Mouse (Mus musculus) hindbrain, embryonic 13.5 days (tissue): ENCODE results near the gene Ube3c. TPM values are rescaled to one million over a fixed set of nuclear protein-coding genes. Genes with fewer than 3 reads are reported as not detected.

ENCODE experiments used
- ATAC-seq: fragments of 200-750 bp; cut with Nextera tagmentation; 2 replicates; pipeline ENCODE4 v1.8.0; 2017; ENCODE audit warnings: moderate TSS enrichment; ENCODE audit not compliant: low FRiP score
- H3K27ac ChIP-seq: fragments of 300-500 bp; sonication (generic); 2 replicates; pipeline ENCODE4 v1.5.1; 2015; ENCODE audit warnings: inconsistent platforms, mild to moderate bottlenecking, moderate library complexity
- H3K27me3 ChIP-seq: fragments of 300-500 bp; sonication (generic); 2 replicates; pipeline ENCODE4 v1.6.1; 2015; ENCODE audit warnings: mild to moderate bottlenecking, inconsistent platforms
- H3K36me3 ChIP-seq: fragments of 300-500 bp; sonication (generic); 2 replicates; pipeline ENCODE4 v1.6.1; 2015; ENCODE audit warnings: mild to moderate bottlenecking, inconsistent platforms
- H3K4me1 ChIP-seq: fragments of 300-500 bp; sonication (generic); replicated peaks from 2 replicates; pipeline ENCODE4 v1.6.1; 2015; ENCODE audit warnings: inconsistent platforms
- H3K4me2 ChIP-seq: fragments of 300-500 bp; sonication (generic); 2 replicates; pipeline ENCODE4 v1.6.1; 2015; ENCODE audit warnings: inconsistent platforms, mild to moderate bottlenecking, moderate library complexity
- H3K4me3 ChIP-seq: fragments of 300-500 bp; sonication (generic); 2 replicates; pipeline ENCODE4 v1.5.1; 2015; ENCODE audit warnings: mild to moderate bottlenecking, inconsistent platforms
- H3K9ac ChIP-seq: fragments of 300-500 bp; sonication (generic); 2 replicates; pipeline ENCODE4 v1.6.1; 2015; ENCODE audit warnings: mild to moderate bottlenecking, inconsistent platforms
- H3K9me3 ChIP-seq: fragments of 300-500 bp; sonication (generic); 2 replicates; pipeline ENCODE4 v1.6.1; 2016; ENCODE audit warnings: inconsistent platforms
- WGBS: fragments of 180-500 bp; shearing (Covaris S2); methylation state at CpG from one replicate; pipeline ENCODE4 v1.1.7; 2015; 5-methylcytosine and 5-hydroxymethylcytosine counted together
- polyA plus RNA-seq: library from polyadenylated mRNA; unstranded; fragments of >200 nt; fragmentation: Nextera tagmentation; extraction: Ambion mirVana; gene quantifications from 2 replicates; pipeline ENCODE4 v1.2.1, GENCODE M21; 2015

Ube3c gene
- polyA plus RNA-seq, 1 experiment from 2014 or later: 27.8 TPM

DNA sequence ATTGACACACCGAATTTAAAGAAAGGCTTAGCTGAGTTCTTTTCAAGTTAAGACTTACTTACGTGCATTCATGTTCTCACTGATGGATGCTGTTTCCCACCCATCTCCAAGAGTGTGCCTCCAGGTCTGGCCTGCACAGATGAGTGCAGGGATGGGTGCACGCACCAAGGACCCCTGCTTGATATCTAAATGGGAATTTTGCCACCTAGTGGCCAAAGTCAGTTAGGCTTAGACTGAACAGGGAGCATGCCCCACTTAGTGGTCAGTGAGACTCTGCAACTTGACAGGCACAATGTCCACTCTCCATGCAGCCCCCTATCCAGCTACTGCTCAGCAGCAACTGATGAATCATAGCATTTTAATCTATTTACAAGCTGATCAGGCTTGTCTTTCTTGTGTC, 118.6 kb downstream of the Ube3c start:
- ATAC-seq: peak; percentile 74
- H3K9ac ChIP-seq: no peak overlapping the region
- WGBS: 65% methylated on average over 3 of the region's 3 CpGs

DNA sequence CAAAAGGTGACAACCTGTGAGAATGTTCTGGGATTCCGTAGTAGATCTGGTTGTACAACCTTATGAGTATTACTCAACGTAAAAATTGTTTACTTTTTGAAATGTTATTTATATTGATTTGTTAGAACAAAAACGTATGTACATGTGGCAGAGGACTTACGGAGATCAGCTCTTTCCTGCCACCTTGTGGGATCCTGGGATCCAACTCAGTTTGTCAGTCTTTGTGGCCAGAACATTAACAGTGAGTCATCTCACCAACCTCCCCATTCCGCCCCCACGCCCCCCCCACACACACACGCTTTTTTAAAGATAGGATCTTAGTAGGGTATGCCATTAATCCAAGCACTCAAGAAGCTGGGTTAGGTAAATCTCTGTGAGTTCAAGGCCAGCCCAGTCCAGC, 119.3 kb downstream of the Ube3c start:
- Histone ChIP-seq H3K9ac (no peak overlapping the region), H3K4me3 (no peak overlapping the region), H3K4me1 (no peaks in the 10 kb centered on the region), H3K27me3 (no peaks in the 10 kb centered on the region), H3K36me3 (no peaks in the 10 kb centered on the region), H3K4me2 (no peak overlapping the region), H3K27ac (no peak overlapping the region), H3K9me3 (no peaks in the 10 kb centered on the region)
- no peak for ATAC-seq
- 72% methylated on average over 7 of the region's 7 CpGs for WGBS

More for the DNA sequence above, 118.6 kb downstream of the Ube3c start:
- H3K27ac ChIP-seq: no peak overlapping the region
- H3K4me1 ChIP-seq: no peaks in the 10 kb centered on the region
- no peak overlapping the region for H3K4me3 ChIP-seq
- 0 out of 2 replicates have a peak, but pooled peaks cover under 1% of the 10 kb centered on the region for H3K36me3 ChIP-seq
- H3K4me2 ChIP-seq: no peak overlapping the region
- H3K27me3 ChIP-seq: no peaks in the 10 kb centered on the region
- H3K9me3 ChIP-seq: no peaks in the 10 kb centered on the region

DNA sequence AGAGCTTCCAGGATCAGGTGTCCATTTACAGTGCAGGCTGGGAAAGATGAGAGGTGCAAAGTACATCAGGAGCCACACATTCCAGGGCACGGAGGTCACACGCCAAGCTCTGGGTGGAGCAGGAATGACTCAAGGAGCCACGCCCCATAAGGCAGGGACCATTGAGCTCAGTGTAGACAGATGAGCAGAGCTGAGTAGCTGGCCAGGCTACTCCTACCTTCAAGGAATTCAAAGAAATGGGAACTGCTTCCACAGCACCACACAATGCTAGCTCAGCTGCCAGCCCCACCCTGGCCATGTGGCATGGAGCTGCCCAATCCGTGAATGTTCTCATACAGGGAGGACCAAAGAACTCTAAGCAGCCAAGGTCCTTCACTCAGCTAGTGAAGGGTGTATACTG, 129.5 kb downstream of the Ube3c start:
- no peak overlapping the region for H3K4me2 ChIP-seq
- H3K27ac ChIP-seq: no peak overlapping the region
- H3K9me3 ChIP-seq: no peaks in the 10 kb centered on the region; the same call in 1 of the 2 replicates
- no peaks in the 10 kb centered on the region for H3K27me3 ChIP-seq
- no peak for ATAC-seq
- H3K4me1 ChIP-seq: no peaks in the 10 kb centered on the region
- H3K9ac ChIP-seq: no peak overlapping the region
- no peak overlapping the region for H3K4me3 ChIP-seq
- H3K36me3 ChIP-seq: no peaks in the 10 kb centered on the region
- 87% methylated on average over 4 of the region's 4 CpGs for WGBS

DNA sequence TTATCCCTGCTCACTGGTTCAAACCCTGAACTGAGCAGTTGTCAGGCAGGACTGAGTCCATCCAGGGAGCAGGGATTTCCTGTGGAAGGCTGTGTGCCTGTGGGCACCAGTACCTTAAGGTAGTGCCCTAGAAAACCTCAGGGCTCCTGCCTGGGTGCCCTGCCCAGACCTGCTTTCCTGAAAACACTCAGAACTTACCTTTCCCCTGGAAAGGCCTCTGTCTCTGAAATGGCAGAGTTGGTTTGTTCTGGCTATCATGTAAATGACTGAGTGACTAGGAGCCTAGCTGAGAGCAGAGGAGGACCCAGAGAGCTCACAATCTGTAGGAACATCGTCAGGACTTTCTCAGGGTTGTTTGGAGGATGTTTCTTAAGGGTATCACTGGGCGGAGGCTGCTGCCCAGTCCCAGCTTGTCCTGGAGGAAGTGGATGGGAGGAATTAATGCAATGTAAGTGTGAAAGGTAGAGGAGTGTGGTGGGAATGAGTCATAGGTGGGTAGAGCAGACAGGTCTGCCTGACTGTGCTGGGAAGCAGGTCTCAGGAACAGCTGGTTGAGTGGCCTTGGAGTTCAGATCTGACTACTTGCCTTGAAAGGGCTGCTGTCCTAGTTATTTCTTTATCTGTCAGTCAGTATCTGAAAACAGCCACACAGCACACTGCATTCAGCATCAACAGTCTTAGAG, 130.6 kb downstream of the Ube3c start:
- ATAC-seq: no peak
- WGBS: 82% methylated on average over 2 of the region's 2 CpGs
- Histone ChIP-seq H3K4me2 (no peak overlapping the region), H3K36me3 (no peaks in the 10 kb centered on the region), H3K9ac (no peak overlapping the region), H3K27me3 (no peaks in the 10 kb centered on the region), H3K9me3 (no peaks in the 10 kb centered on the region; the same call in 1 of the 2 replicates), H3K27ac (no peak overlapping the region), H3K4me3 (no peak overlapping the region), H3K4me1 (no peaks in the 10 kb centered on the region)

DNA sequence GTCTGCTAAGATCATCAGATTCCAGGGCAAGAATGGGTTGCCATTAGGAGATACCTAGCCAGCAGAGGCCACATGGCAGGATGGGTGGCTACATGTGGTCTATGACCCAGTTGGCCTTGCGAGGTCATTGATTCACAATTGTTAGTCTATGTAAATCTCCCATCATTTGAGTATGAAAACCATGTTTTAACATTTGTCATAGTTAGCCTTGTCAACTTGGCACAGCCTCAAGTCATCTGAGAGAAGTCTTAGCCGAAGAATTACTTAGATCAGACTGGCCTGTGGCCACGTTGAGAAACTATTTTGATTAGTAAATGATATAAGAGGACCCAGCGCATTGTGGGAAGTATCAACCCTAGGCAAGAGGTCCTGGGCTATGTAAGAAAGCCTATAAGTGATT, 138.2 kb downstream of the Ube3c start:
- Histone ChIP-seq H3K9me3 (no peaks in the 10 kb centered on the region), H3K27ac (no peak overlapping the region), H3K36me3 (no peaks in the 10 kb centered on the region), H3K27me3 (no peaks in the 10 kb centered on the region), H3K4me3 (no peak overlapping the region), H3K4me1 (no peaks in the 10 kb centered on the region), H3K4me2 (no peak overlapping the region), H3K9ac (no peak overlapping the region)
- ATAC-seq: no peak
- WGBS: 92% methylated on average over 4 of the region's 4 CpGs

DNA sequence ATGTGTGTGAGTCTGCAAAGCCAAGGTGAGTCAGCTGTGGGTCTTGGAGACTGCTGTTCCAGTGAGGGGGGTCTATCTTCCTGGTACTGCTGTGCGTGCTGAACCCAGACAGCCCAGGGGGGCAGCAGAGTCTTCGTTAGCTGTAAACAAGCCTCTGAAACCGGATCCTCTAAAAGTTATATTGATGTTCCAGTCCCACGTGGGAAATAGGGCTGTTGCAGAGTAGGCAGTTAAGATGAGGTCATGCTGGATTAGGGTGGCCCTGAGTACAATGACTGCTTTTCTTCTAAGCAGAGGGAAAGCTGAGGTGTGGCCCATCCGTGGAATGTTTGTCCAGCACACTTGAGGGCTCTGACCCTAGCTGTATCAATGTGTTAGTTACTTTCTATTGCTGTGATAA, 139.2 kb downstream of the Ube3c start:
- Histone ChIP-seq H3K27me3 (no peaks in the 10 kb centered on the region), H3K4me1 (no peaks in the 10 kb centered on the region), H3K36me3 (no peaks in the 10 kb centered on the region), H3K9me3 (no peaks in the 10 kb centered on the region), H3K4me2 (no peak overlapping the region), H3K27ac (no peak overlapping the region), H3K4me3 (no peak overlapping the region), H3K9ac (no peak overlapping the region)
- WGBS: 39% methylated on average over 5 of the region's 5 CpGs
- ATAC-seq: no peak

DNA sequence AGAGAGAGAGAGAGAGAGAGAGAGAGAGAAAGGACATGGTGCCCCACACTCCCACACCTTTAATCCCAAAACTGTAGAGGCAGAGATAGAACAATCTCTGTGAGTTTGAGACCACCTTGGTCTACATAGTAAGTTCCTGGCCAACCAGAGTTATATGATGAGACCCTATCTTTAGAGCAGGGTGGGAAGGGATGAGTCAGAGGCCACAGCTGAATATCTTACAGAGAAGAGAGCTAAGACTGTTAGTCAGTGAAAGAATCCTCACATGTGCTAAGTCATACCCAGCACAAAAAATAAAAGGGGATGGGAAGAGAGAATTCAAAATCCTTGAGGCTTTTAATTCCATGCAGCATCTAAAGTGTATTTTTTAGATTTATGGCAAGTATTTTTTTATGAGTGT, 142.6 kb downstream of the Ube3c start:
- no peak overlapping the region for H3K27ac ChIP-seq
- no peak overlapping the region for H3K4me3 ChIP-seq
- H3K36me3 ChIP-seq: no peaks in the 10 kb centered on the region
- no peaks in the 10 kb centered on the region for H3K4me1 ChIP-seq
- no peak overlapping the region for H3K9ac ChIP-seq
- ATAC-seq: no peak
- H3K9me3 ChIP-seq: no peaks in the 10 kb centered on the region
- H3K27me3 ChIP-seq: no peaks in the 10 kb centered on the region
- H3K4me2 ChIP-seq: no peak overlapping the region

DNA sequence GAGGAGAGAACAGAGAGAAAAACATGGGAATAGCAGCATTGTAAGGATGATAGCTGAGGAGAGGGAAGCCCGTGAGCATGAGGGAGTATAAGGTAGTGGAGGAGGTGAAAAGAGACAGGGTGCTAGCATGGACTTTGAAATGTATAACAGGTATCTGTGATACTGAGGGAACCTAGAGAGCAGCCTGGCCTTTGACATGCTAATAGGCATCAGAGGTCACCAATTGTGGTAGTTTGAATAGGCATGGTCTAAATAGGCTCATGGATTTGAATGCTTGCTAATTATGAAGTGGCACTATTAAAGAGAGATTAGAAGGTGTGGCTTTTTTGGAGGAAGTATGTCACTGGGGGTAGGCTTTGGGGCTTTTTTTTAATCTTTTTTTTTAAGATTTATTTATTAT, 143.9 kb downstream of the Ube3c start:
- Histone ChIP-seq H3K9ac (no peak overlapping the region), H3K4me2 (no peak overlapping the region), H3K9me3 (no peaks in the 10 kb centered on the region), H3K27me3 (no peaks in the 10 kb centered on the region), H3K4me1 (no peaks in the 10 kb centered on the region), H3K27ac (no peak overlapping the region), H3K36me3 (no peaks in the 10 kb centered on the region), H3K4me3 (no peak overlapping the region)
- WGBS: 58% methylated on average over 1 of the region's 1 CpGs
- ATAC-seq: no peak

DNA sequence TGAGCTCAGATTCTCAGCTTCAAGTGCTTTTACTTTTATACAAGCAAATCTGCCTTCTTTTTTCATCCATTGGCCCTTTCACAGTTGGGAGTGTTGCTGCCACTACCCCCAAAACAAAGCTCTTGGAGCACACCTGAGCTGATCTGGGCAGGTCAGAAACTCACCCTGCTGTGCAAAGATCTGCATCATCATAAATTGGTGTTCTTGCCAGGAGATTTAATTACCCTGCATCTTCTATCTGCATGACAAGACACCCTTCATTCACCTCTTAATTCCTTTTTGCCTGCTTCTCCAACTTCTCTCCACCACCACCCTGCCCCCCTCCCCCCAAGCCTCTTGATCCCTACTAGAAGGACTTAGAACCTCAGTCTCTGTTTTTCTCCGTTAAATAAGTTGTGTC, 152.1 kb downstream of the Ube3c start:
- H3K9ac ChIP-seq: no peak overlapping the region
- no peaks in the 10 kb centered on the region for H3K9me3 ChIP-seq

DNA sequence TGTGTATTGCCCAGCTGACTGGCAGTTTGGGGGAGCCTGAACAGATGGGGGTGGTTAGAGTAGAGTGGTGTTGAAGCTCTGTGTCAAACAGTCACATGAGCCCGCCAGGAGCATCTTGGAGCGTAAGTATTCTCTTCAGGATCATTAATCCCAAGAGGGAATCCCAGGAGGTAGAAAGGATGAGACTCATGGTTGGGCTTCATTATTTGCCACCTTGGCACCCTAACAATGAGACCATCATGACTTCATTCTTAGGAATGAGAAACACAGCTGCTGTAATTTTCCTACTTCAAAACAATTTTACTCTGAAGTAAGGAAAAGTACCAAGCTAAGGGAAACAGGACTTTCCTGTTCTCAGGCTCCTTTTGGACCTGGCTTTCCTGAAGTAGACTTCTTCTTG, 156.3 kb downstream of the Ube3c start:
- Histone ChIP-seq H3K4me1 (no peaks in the 10 kb centered on the region), H3K9ac (no peak overlapping the region), H3K36me3 (no peaks in the 10 kb centered on the region), H3K4me3 (no peak overlapping the region), H3K9me3 (no peaks in the 10 kb centered on the region), H3K4me2 (no peak overlapping the region), H3K27ac (no peak overlapping the region), H3K27me3 (no peaks in the 10 kb centered on the region)
- whole genome bisulfite sequencing: 92% methylated on average over 2 of the region's 2 CpGs
- no peak for ATAC-seq

More for the DNA sequence above, 152.1 kb downstream of the Ube3c start:
- no peaks in the 10 kb centered on the region for H3K27me3 ChIP-seq
- H3K4me1 ChIP-seq: no peaks in the 10 kb centered on the region
- H3K4me3 ChIP-seq: no peak overlapping the region
- no peaks in the 10 kb centered on the region for H3K36me3 ChIP-seq
- no peak overlapping the region for H3K4me2 ChIP-seq
- no peak for ATAC-seq
- WGBS: 12% methylated on average over 1 of the region's 1 CpGs
- H3K27ac ChIP-seq: no peak overlapping the region

Other genes with a start within 250 kb of the Ube3c start
- 30.7 and 30.9 TPM in 2 replicates for gene Lmbr1, start 190.9 kb upstream of the Ube3c start, polyA plus RNA-seq
- gene Nom1, start 134.6 kb upstream of the Ube3c start, polyA plus RNA-seq: 21.7 and 22.2 TPM in 2 replicates
- gene Mnx1, start 90.8 kb upstream of the Ube3c start, polyA plus RNA-seq: 0.31 and 0.48 TPM in 2 replicates
- 323 and 327 TPM in 2 replicates for gene Dnajb6, start 166.4 kb downstream of the Ube3c start, polyA plus RNA-seq
- not detected in 2 replicates for gene Gm5129, start 166.7 kb downstream of the Ube3c start, polyA plus RNA-seq